Mouse (Mus musculus): ENCODE data around the gene Fam189a1.

DNA sequence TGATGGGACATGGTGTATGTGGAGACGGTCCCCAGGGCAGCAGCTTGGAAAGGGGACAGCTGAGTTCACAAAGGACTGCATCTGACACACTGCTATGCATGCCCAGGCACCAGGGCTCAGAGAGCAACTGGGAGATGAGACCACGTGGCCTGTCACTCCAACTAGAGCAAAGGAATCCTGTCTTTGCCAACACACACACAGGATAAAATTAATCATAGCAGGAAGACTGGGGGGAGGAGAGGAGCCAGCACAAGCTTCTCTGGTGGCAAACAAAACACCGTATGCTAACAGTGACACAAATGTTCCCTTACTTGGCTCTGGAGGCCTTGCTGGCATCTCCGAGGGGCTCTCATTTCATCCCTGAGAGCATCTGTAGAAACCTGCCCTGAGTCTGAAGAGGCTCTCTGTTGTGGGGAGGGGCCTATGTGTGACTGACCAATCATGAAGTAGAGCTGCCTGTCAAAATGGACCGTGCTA, 60.7 kb downstream of the Fam189a1 start:
- no peak for TF ChIP-seq CTCF (IDR thresholded peaks at IDR 0.05; ENCODE audit: borderline replicate concordance, insufficient read depth, low read depth, low read length)
- no peak for TF ChIP-seq POLR2A (IDR thresholded peaks at IDR 0.05; ENCODE audit: borderline replicate concordance, insufficient read depth, low read length)
